Mouse (Mus musculus): ENCODE measurements around the gene Col28a1. TPM values are rescaled to one million over a fixed set of nuclear protein-coding genes. Genes with fewer than 3 reads are reported as not detected.

Gene Col28a1
- 0.55 and 1.0 TPM in 2 replicates for polyA plus RNA-seq (2012; rRNA removed)

DNA sequence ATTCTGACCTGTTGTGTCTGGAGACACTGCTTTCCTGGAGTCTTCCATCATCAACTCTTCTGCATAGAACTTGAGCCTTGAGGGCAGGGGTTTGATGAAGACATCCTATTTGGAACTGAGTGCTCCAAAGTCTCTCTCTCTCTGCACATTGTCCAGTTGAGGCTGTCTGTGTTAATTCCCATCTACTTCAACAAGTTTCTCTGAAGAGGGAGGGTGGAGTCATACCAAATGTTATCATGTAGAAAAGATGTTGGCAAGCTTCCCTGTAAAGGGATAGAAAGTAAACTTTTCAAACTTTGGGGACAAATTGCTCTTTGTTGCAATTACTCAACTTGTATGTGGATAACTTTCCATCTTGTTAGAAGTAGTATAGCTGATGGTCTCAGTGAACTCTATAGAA lies at the start of gene Col28a1:
Col28a1 (minus strand) TSS at position 101 of the 400 bp plus-strand sequence.
- H3K27me3 ChIP-seq (ENCODE audit: control insufficient read depth, insufficient read depth, low read length) = no peaks in the 10 kb centered on the region
- TF ChIP-seq POLR2A (IDR thresholded peaks at IDR 0.05; ENCODE audit: control insufficient read depth, low read depth, low read length) = no peak
- no peak for TF ChIP-seq CTCF (IDR thresholded peaks at IDR 0.05; ENCODE audit: control insufficient read depth, insufficient read depth, insufficient replicate concordance, low read depth, low read length)
- no peaks in the 10 kb centered on the region for H3K36me3 ChIP-seq (ENCODE audit: control insufficient read depth, insufficient read depth, low read length)
- no peaks in the 10 kb centered on the region; the same call in 1 of the 2 replicates for H3K4me1 ChIP-seq (ENCODE audit: control insufficient read depth, insufficient read depth, low read length)
- no peak within 1 kb of the TSS for H3K27ac ChIP-seq (ENCODE audit: control insufficient read depth, insufficient read depth, low read depth, low read length)
- no peak within 1 kb of the TSS for H3K4me3 ChIP-seq (ENCODE audit: control insufficient read depth, low read depth, low read length)

DNA sequence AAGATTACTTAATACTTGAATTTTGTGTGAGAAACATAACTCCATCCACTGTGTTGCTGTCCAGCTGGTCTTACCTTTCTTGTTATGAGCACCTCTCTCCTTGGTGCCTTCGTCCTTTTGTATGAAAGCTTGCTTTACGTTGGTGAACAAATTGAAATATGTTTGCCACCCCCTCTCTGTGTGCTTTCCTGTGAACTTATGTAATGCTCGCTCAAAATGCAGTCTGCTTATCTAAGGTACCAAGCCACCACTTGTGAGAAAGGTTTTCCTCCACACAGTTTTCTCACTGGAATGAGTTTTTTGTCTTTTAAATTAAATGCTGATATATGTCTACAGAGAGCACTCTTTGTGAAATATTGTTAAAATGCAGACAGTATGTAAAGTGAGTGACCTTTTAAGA lies 36.2 kb upstream of the Col28a1 start:
- no peak overlapping the region for H3K27ac ChIP-seq (ENCODE audit: control insufficient read depth, insufficient read depth, low read depth, low read length)
- H3K4me3 ChIP-seq (ENCODE audit: control insufficient read depth, low read depth, low read length) = no peak overlapping the region
- TF ChIP-seq CTCF (IDR thresholded peaks at IDR 0.05; ENCODE audit: control insufficient read depth, insufficient read depth, insufficient replicate concordance, low read depth, low read length) = no peak
- no peak for TF ChIP-seq POLR2A (IDR thresholded peaks at IDR 0.05; ENCODE audit: control insufficient read depth, low read depth, low read length)
- no peaks in the 10 kb centered on the region for H3K4me1 ChIP-seq (ENCODE audit: control insufficient read depth, insufficient read depth, low read length)
- no peaks in the 10 kb centered on the region for H3K27me3 ChIP-seq (ENCODE audit: control insufficient read depth, insufficient read depth, low read length)
- H3K36me3 ChIP-seq (ENCODE audit: control insufficient read depth, insufficient read depth, low read length) = peaks cover 2% of the 10 kb centered on the region

DNA sequence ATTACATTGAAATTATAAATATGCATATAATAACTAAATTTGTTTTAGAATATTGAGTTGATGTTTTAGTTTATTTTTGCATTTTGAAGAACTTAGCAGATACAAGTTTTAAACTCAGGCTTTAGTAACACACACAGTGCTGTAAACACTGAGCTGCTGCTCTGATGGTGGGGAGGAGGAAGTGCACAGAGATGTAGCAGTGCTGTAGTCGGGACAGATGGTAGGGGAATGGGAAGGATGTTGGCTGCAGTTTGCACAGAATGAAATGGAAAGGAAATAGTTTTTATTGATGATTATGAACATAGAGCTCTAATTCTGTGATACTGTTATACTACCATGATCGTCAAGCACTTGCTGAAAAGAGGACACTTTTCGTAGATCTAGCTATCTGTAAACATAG lies 34.6 kb upstream of the Col28a1 start:
- Histone ChIP-seq H3K27me3 (ENCODE audit: control insufficient read depth, insufficient read depth, low read length) (no peaks in the 10 kb centered on the region), H3K4me3 (ENCODE audit: control insufficient read depth, low read depth, low read length) (no peak overlapping the region), H3K4me1 (ENCODE audit: control insufficient read depth, insufficient read depth, low read length) (no peaks in the 10 kb centered on the region), H3K27ac (ENCODE audit: control insufficient read depth, insufficient read depth, low read depth, low read length) (no peak overlapping the region), H3K36me3 (ENCODE audit: control insufficient read depth, insufficient read depth, low read length) (peaks cover 2% of the 10 kb centered on the region)
- TF ChIP-seq CTCF (IDR thresholded peaks at IDR 0.05; ENCODE audit: control insufficient read depth, insufficient read depth, insufficient replicate concordance, low read depth, low read length) = no peak
- no peak for TF ChIP-seq POLR2A (IDR thresholded peaks at IDR 0.05; ENCODE audit: control insufficient read depth, low read depth, low read length)

- 0 out of 2 replicates have a peak overlapping the region, but pooled peaks have one; percentile 25 for H3K27ac ChIP-seq (ENCODE audit: control insufficient read depth, insufficient read depth, low read depth, low read length)
- no peak overlapping the region for H3K4me3 ChIP-seq (ENCODE audit: control insufficient read depth, low read depth, low read length)
- no peaks in the 10 kb centered on the region for H3K36me3 ChIP-seq (ENCODE audit: control insufficient read depth, insufficient read depth, low read length)
- H3K4me1 ChIP-seq (ENCODE audit: control insufficient read depth, insufficient read depth, low read length) = peaks cover 2% of the 10 kb centered on the region; the same call in 1 of the 2 replicates
- TF ChIP-seq POLR2A (IDR thresholded peaks at IDR 0.05; ENCODE audit: control insufficient read depth, low read depth, low read length) = no peak
- TF ChIP-seq CTCF (IDR thresholded peaks at IDR 0.05; ENCODE audit: control insufficient read depth, insufficient read depth, insufficient replicate concordance, low read depth, low read length) = no peak
- no peaks in the 10 kb centered on the region for H3K27me3 ChIP-seq (ENCODE audit: control insufficient read depth, insufficient read depth, low read length)
Observed at GRCm38 (mm10) chr6:8210661-8211060, 18.2 kb upstream of the Col28a1 start.

DNA sequence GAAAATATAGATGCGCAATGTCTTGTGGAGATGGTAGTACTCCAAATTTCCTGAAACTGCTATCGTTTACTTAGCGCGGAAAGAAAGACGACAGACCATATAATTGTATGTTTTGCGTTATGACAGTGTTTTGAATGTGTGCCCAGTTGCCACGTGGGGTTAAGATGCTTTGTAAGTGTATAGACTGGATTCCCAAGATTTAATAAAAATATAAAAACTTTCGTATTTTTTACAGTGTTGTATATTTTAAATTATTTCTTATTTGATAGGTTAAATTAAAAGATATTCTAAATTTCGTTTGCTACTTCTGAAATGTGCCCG lies 17.4 kb upstream of the Col28a1 start:
- Histone ChIP-seq H3K4me1 (ENCODE audit: control insufficient read depth, insufficient read depth, low read length) (peaks cover 2% of the 10 kb centered on the region; the same call in 1 of the 2 replicates), H3K36me3 (ENCODE audit: control insufficient read depth, insufficient read depth, low read length) (no peaks in the 10 kb centered on the region), H3K27ac (ENCODE audit: control insufficient read depth, insufficient read depth, low read depth, low read length) (peak overlapping the region; percentile 90), H3K27me3 (ENCODE audit: control insufficient read depth, insufficient read depth, low read length) (no peaks in the 10 kb centered on the region), H3K4me3 (ENCODE audit: control insufficient read depth, low read depth, low read length) (peak overlapping the region; percentile 92)
- no peak for TF ChIP-seq CTCF (IDR thresholded peaks at IDR 0.05; ENCODE audit: control insufficient read depth, insufficient read depth, insufficient replicate concordance, low read depth, low read length)
- TF ChIP-seq POLR2A (IDR thresholded peaks at IDR 0.05; ENCODE audit: control insufficient read depth, low read depth, low read length) = no peak

DNA sequence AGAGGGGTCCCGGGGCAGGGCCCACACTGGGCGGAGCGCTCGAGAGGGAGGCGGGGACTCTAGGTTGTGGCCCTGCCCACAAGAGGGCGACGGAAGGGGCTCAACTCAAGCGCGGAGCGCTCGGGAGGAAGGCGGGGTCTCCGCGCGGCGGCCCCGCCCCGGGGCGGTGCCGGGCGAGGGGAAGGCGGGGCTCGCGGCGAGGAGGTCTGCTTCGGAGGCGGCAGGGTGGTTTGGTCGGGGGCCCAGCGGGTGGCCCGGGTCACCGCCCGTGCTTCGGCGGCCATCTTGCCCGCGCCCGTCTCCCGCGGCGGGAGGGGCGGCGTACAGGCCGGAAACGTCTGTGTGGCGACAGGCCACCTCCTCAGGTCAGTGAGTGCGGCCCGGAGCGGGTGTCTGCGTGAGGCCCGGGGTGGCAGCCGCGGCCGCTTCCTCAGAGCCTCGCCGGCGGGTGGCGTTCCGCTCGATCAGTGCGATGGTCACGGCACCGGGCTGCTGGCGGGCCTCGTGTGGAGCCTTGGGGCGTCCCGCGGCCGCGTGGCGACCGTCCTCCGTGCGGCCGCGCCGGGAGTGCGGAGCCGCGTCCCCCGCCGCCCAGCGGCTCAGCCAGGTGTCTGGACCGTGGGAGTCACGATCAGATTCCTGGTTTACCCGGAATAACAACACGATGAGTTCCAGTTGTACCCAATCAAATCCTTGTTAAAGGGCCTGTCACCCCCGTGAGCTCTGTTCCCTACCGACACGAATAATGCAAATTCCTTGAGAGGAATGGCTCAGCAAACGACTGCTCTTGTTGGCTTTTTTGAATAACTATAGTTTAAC lies 16.8 kb upstream of the Col28a1 start, which contains the start of gene Mios:
Mios (plus strand) TSS at position 176 of the 819 bp plus-strand sequence.
- H3K36me3 ChIP-seq (ENCODE audit: control insufficient read depth, insufficient read depth, low read length) = no peaks in the 10 kb centered on the region
- H3K4me1 ChIP-seq (ENCODE audit: control insufficient read depth, insufficient read depth, low read length) = peaks cover 2% of the 10 kb centered on the region; the same call in 1 of the 2 replicates
- H3K4me3 ChIP-seq (ENCODE audit: control insufficient read depth, low read depth, low read length) = peak within 1 kb of the TSS; percentile 92
- no peaks in the 10 kb centered on the region for H3K27me3 ChIP-seq (ENCODE audit: control insufficient read depth, insufficient read depth, low read length)
- TF ChIP-seq CTCF (IDR thresholded peaks at IDR 0.05; ENCODE audit: control insufficient read depth, insufficient read depth, insufficient replicate concordance, low read depth, low read length) (no peak), POLR2A (IDR thresholded peaks at IDR 0.05; ENCODE audit: control insufficient read depth, low read depth, low read length) (peak; percentile 79)
- peak within 1 kb of the TSS; percentile 90 for H3K27ac ChIP-seq (ENCODE audit: control insufficient read depth, insufficient read depth, low read depth, low read length)

- no peak for TF ChIP-seq POLR2A (IDR thresholded peaks at IDR 0.05; ENCODE audit: control insufficient read depth, low read depth, low read length)
- no peak for TF ChIP-seq CTCF (IDR thresholded peaks at IDR 0.05; ENCODE audit: control insufficient read depth, insufficient read depth, insufficient replicate concordance, low read depth, low read length)
- no peaks in the 10 kb centered on the region for H3K4me1 ChIP-seq (ENCODE audit: control insufficient read depth, insufficient read depth, low read length)
- no peak overlapping the region for H3K27ac ChIP-seq (ENCODE audit: control insufficient read depth, insufficient read depth, low read depth, low read length)
Observed at GRCm38 (mm10) chr6:8189917-8190316, 2.5 kb downstream of the Col28a1 start.

More at GRCm38 (mm10) chr6:8189917-8190316, 2.5 kb downstream of the Col28a1 start:
- Histone ChIP-seq H3K4me3 (ENCODE audit: control insufficient read depth, low read depth, low read length) (no peak overlapping the region), H3K36me3 (ENCODE audit: control insufficient read depth, insufficient read depth, low read length) (no peaks in the 10 kb centered on the region), H3K27me3 (ENCODE audit: control insufficient read depth, insufficient read depth, low read length) (no peaks in the 10 kb centered on the region)

All from testis, adult 2 months (tissue).